Mouse (Mus musculus): ENCODE data around the gene Mgst2. TPM values are rescaled to one million over a fixed set of nuclear protein-coding genes. Genes with fewer than 3 reads are reported as not detected.
A peak's percentile ranks its signal among the peaks of the same experiment; 100 is the strongest.

Gene Mgst2
- polyA plus RNA-seq, 1 experiment from 2014 or later = 0.64 TPM

DNA sequence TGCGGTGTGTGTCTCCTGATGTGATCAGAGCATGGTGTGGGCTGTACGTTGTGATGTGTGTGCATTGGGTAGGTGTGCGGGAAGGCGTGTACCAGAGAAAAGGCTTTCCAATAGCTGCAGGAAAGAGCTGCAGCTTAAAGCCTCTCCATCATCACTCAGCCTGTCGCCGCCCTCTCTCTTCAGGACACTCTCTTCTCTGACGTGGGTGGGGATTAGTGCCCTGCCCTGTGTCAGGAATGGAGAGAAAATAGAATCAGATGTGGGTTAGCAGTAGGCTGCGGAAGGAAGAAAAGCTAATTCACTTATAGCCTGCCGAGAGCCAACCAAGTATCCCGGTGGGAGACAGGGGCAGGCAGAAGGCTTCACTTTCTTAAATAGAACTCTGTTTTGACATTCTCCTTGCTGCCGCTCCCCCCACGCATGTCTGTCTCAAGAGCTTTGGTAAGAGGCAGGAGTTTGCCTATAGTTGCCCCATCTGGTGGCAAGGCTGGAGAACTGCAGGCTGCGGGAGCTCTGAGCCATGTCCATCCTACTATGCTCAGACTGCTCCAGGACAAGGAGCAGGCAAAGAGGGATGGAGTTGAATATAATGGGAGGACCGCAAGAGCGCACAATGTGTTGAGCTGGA is 12.0 kb upstream of the Mgst2 start:
- no peaks in the 10 kb centered on the region for H3K9me3 ChIP-seq (ENCODE audit: control insufficient read depth, low read length)
- H3K4me3 ChIP-seq (ENCODE audit: low read depth, low read length) = no peak overlapping the region
- no peaks in the 10 kb centered on the region for H3K36me3 ChIP-seq (ENCODE audit: control insufficient read depth, insufficient read depth, low read length)
- H3K4me2 ChIP-seq (ENCODE audit: low read depth, severe bottlenecking) = no peak overlapping the region
- H3K27ac ChIP-seq (replicated peaks; ENCODE audit: low read depth, low read length) = no peak overlapping the region
- 42% methylated on average over 15 of the region's 15 CpGs for WGBS
- H3K9ac ChIP-seq (ENCODE audit: low read length) = no peak overlapping the region
- no peak for ATAC-seq (ENCODE audit: insufficient number of reproducible peaks, low FRiP score, low TSS enrichment, low read depth)
- peaks cover 9% of the 10 kb centered on the region; the same call in 1 of the 2 replicates for H3K4me1 ChIP-seq (ENCODE audit: control insufficient read depth, insufficient read depth, low read length)
- H3K27me3 ChIP-seq (ENCODE audit: control insufficient read depth, insufficient read depth, low read length) = no peaks in the 10 kb centered on the region
- peak; percentile 86 for DNase-seq (ENCODE audit: low spot score)

DNA sequence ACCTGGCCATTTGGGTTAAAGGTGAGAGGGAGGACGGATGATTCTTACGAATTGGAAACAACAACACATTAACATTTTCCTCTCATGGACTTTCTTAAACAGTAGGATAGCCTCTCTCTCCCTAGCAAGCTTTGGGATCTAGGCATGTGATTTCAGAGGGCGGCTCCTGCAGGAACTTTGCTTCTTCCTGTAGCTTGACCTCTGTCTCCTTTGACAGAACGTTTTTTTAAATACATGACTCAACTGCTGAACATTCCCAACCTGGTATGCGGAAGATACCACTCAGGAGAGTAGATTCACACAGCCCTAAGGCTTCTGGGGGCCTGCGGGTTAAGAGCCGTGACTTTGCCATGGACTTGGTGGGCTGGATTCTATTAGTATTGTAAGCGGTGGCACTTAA is 10.7 kb upstream of the Mgst2 start:
- no peaks in the 10 kb centered on the region for H3K27me3 ChIP-seq (ENCODE audit: control insufficient read depth, insufficient read depth, low read length)
- no peak overlapping the region for H3K4me2 ChIP-seq (ENCODE audit: low read depth, severe bottlenecking)
- H3K36me3 ChIP-seq (ENCODE audit: control insufficient read depth, insufficient read depth, low read length) = no peaks in the 10 kb centered on the region
- H3K9ac ChIP-seq (ENCODE audit: low read length) = no peak overlapping the region
- DNase-seq (ENCODE audit: low spot score) (no peak), ATAC-seq (ENCODE audit: insufficient number of reproducible peaks, low FRiP score, low TSS enrichment, low read depth) (no peak)
- WGBS = 83% methylated on average over 8 of the region's 8 CpGs
- H3K9me3 ChIP-seq (ENCODE audit: control insufficient read depth, low read length) = no peaks in the 10 kb centered on the region
- H3K4me1 ChIP-seq (ENCODE audit: control insufficient read depth, insufficient read depth, low read length) = peaks cover 10% of the 10 kb centered on the region; the same call in 1 of the 2 replicates
- no peak overlapping the region for H3K4me3 ChIP-seq (ENCODE audit: low read depth, low read length)
- no peak overlapping the region for H3K27ac ChIP-seq (replicated peaks; ENCODE audit: low read depth, low read length)

DNA sequence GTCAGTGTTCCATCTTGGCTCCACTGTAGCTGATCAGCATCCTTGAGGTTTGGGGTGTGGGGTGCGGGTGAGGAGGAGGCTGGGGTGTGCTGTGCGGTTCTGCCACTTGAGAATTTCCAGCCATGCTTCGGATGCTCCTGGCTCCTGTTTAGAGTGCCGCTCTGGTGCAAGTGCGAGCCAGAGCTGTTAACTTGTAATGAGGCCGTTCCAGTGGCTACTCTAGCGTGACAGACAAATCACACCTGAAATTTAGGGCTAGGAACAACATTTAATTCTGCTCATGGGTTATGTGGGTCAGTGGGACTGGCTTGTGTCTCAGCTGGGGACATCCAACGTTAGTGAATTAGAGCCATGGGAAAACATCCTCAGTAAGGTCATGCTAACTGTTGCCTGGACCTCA is 10.2 kb upstream of the Mgst2 start:
- WGBS = 76% methylated on average over 8 of the region's 8 CpGs
- DNase-seq (ENCODE audit: low spot score) (no peak), ATAC-seq (ENCODE audit: insufficient number of reproducible peaks, low FRiP score, low TSS enrichment, low read depth) (no peak)
- Histone ChIP-seq H3K4me2 (ENCODE audit: low read depth, severe bottlenecking) (no peak overlapping the region), H3K4me3 (ENCODE audit: low read depth, low read length) (no peak overlapping the region), H3K4me1 (ENCODE audit: control insufficient read depth, insufficient read depth, low read length) (peaks cover 10% of the 10 kb centered on the region; the same call in 1 of the 2 replicates), H3K9ac (ENCODE audit: low read length) (no peak overlapping the region), H3K27me3 (ENCODE audit: control insufficient read depth, insufficient read depth, low read length) (no peaks in the 10 kb centered on the region), H3K9me3 (ENCODE audit: control insufficient read depth, low read length) (no peaks in the 10 kb centered on the region), H3K27ac (replicated peaks; ENCODE audit: low read depth, low read length) (no peak overlapping the region), H3K36me3 (ENCODE audit: control insufficient read depth, insufficient read depth, low read length) (no peaks in the 10 kb centered on the region)

DNA sequence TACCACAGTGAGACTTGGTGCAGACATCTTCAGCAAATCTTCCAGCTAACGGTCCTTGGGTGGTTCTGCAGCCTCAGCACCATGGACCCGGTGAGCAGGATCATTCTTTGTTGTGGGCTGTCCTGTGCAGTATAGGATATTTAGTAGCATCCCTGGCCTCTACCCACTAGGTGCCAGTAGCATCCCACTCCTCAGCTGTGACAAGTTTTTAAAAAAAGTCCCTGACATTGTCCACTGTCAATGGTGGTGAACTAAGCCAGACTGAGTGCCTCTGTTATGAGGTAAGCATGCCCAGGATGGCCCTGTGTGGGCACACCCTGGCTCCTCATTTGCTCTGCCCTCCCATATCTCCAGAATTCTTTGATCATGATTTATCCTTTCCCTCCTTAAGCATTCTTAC is 9.0 kb upstream of the Mgst2 start:
- Histone ChIP-seq H3K9me3 (ENCODE audit: control insufficient read depth, low read length) (no peaks in the 10 kb centered on the region), H3K36me3 (ENCODE audit: control insufficient read depth, insufficient read depth, low read length) (no peaks in the 10 kb centered on the region), H3K4me1 (ENCODE audit: control insufficient read depth, insufficient read depth, low read length) (peaks cover 10% of the 10 kb centered on the region; the same call in 1 of the 2 replicates), H3K27ac (replicated peaks; ENCODE audit: low read depth, low read length) (no peak overlapping the region), H3K9ac (ENCODE audit: low read length) (no peak overlapping the region), H3K27me3 (ENCODE audit: control insufficient read depth, insufficient read depth, low read length) (no peaks in the 10 kb centered on the region), H3K4me2 (ENCODE audit: low read depth, severe bottlenecking) (no peak overlapping the region), H3K4me3 (ENCODE audit: low read depth, low read length) (no peak overlapping the region)
- ATAC-seq (ENCODE audit: insufficient number of reproducible peaks, low FRiP score, low TSS enrichment, low read depth) (no peak), DNase-seq (ENCODE audit: low spot score) (no peak)
- WGBS = 70% methylated on average over 2 of the region's 2 CpGs

DNA sequence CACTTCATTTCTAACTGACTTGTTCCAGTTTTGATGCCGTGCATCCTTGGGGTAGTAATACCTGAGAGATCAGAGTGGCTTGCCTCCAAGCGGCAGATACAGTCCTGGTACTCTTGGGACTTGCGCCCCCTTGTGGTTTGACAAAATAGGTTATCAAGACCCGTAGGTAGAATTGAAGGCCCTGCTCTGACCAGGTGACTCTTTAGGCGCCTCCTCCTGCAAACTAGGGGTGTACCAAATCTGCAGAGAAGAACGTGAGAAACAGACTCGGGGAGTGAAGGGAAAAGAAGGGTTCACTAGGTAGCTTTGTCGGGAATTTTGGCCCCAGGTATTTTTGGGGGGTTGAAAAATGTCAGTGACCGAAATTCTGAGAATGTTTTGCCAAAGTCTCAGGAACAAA is 7.9 kb upstream of the Mgst2 start:
- H3K36me3 ChIP-seq (ENCODE audit: control insufficient read depth, insufficient read depth, low read length) = no peaks in the 10 kb centered on the region
- H3K9ac ChIP-seq (ENCODE audit: low read length) = peak overlapping the region; percentile 49; the same call in 1 of the 2 replicates
- ATAC-seq (ENCODE audit: insufficient number of reproducible peaks, low FRiP score, low TSS enrichment, low read depth) (peak; percentile 74), DNase-seq (ENCODE audit: low spot score) (peak; percentile 91)
- no peaks in the 10 kb centered on the region for H3K9me3 ChIP-seq (ENCODE audit: control insufficient read depth, low read length)
- H3K27me3 ChIP-seq (ENCODE audit: control insufficient read depth, insufficient read depth, low read length) = no peaks in the 10 kb centered on the region
- H3K4me3 ChIP-seq (ENCODE audit: low read depth, low read length) = peak overlapping the region; percentile 12; the same call in 1 of the 2 replicates
- H3K4me2 ChIP-seq (ENCODE audit: low read depth, severe bottlenecking) = peak overlapping the region; percentile 26
- H3K27ac ChIP-seq (replicated peaks; ENCODE audit: low read depth, low read length) = peak overlapping the region; percentile 72
- WGBS = 3% methylated on average over 9 of the region's 9 CpGs
- H3K4me1 ChIP-seq (ENCODE audit: control insufficient read depth, insufficient read depth, low read length) = peaks cover 10% of the 10 kb centered on the region; the same call in 1 of the 2 replicates

DNA sequence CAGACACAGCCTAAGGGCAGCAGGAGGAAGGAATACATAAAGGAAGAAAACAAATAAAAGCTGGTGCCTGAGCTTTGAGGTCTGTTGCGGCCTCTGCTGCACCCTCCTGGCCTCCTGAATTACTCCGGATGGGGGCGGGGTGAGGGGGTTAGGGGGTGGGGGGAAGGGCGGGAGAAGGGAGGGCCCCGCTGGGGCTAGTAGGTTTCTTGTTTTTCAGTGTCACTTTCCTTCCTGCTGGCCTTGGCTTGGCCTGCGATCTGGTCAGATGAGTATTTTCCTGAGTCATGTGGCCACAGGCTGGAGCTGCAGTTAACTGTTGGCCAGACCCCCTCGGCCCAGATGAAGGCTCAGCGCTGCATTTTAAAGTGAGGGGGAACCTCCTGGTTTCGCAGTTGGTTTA is 7.5 kb upstream of the Mgst2 start:
- Histone ChIP-seq H3K27ac (replicated peaks; ENCODE audit: low read depth, low read length) (peak overlapping the region; percentile 72), H3K9me3 (ENCODE audit: control insufficient read depth, low read length) (no peaks in the 10 kb centered on the region), H3K4me2 (ENCODE audit: low read depth, severe bottlenecking) (peak overlapping the region; percentile 26), H3K36me3 (ENCODE audit: control insufficient read depth, insufficient read depth, low read length) (no peaks in the 10 kb centered on the region), H3K4me1 (ENCODE audit: control insufficient read depth, insufficient read depth, low read length) (peaks cover 10% of the 10 kb centered on the region; the same call in 1 of the 2 replicates), H3K4me3 (ENCODE audit: low read depth, low read length) (peak overlapping the region; percentile 12), H3K9ac (ENCODE audit: low read length) (peak overlapping the region; percentile 49; the same call in 1 of the 2 replicates), H3K27me3 (ENCODE audit: control insufficient read depth, insufficient read depth, low read length) (no peaks in the 10 kb centered on the region)
- ATAC-seq (ENCODE audit: insufficient number of reproducible peaks, low FRiP score, low TSS enrichment, low read depth) (peak; percentile 62; the same call in 1 of the 2 replicates), DNase-seq (ENCODE audit: low spot score) (peak; percentile 75)
- 0% methylated on average over 9 of the region's 9 CpGs for WGBS

DNA sequence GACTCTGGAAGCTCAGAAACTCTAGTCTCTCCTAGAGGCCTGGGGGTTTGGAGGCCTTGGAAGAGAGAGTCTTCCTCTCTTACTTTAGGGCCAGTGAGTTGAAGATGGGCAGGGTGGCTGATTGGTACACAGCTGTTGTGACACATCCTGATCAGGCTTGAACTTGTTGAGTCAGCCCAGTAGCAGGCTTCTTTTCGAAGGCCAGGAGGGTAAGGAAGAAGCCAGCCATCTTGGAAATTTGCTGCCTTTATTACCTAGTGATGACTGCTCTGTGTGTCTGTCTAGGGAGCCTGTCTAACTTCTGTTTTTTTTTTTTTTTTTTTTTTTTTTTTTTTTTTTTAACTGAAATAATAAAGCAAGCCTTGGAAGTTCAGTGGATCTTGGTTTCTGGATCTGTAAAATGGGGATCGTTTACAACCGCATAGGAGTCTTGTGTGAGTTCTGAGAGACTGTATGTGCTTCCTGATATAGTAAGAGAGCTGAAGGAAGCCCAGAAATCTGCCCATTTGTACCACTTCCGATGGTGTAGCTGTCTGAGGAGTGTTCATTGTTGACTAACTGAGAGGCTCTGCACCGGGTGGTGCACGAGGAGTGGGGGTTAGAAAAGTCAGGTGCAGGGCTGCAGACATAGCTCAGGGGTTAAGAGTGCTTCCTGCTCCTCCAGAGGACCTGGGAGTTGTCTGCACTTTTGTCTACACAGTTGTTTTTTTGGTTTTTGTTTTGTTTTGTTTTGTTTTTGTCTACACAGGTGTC is 5.7 kb upstream of the Mgst2 start:
- peaks cover 10% of the 10 kb centered on the region; the same call in 1 of the 2 replicates for H3K4me1 ChIP-seq (ENCODE audit: control insufficient read depth, insufficient read depth, low read length)
- no peaks in the 10 kb centered on the region for H3K36me3 ChIP-seq (ENCODE audit: control insufficient read depth, insufficient read depth, low read length)
- H3K27ac ChIP-seq (replicated peaks; ENCODE audit: low read depth, low read length) = no peak overlapping the region
- 82% methylated on average over 6 of the region's 6 CpGs for WGBS
- H3K9me3 ChIP-seq (ENCODE audit: control insufficient read depth, low read length) = no peaks in the 10 kb centered on the region
- ATAC-seq (ENCODE audit: insufficient number of reproducible peaks, low FRiP score, low TSS enrichment, low read depth) (no peak), DNase-seq (ENCODE audit: low spot score) (no peak)
- no peak overlapping the region for H3K4me2 ChIP-seq (ENCODE audit: low read depth, severe bottlenecking)
- H3K4me3 ChIP-seq (ENCODE audit: low read depth, low read length) = no peak overlapping the region
- no peaks in the 10 kb centered on the region for H3K27me3 ChIP-seq (ENCODE audit: control insufficient read depth, insufficient read depth, low read length)
- H3K9ac ChIP-seq (ENCODE audit: low read length) = no peak overlapping the region

DNA sequence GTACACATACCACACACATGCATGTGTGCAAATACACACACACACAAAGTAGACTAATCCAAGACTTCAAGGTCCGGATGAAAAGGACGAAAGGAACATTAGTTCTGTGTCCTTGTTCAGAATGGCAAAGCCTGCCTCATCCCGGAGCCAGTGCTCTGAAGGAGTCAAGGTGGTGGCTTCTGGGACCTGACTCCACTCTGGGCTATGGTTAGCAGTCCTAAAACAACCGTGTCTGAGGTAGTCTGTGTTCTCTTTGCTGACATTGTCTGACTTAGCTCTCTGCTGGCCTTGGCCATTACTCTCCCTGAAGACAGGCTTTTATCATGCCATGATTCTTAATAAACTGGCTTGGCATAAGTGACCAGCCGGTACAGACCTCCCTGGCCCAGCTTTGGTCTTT is 745 bp upstream of the Mgst2 start:
- no peak overlapping the region for H3K27ac ChIP-seq (replicated peaks; ENCODE audit: low read depth, low read length)
- no peaks in the 10 kb centered on the region for H3K36me3 ChIP-seq (ENCODE audit: control insufficient read depth, insufficient read depth, low read length)
- H3K9ac ChIP-seq (ENCODE audit: low read length) = no peak overlapping the region
- no peak for DNase-seq (ENCODE audit: low spot score)
- no peak for ATAC-seq (ENCODE audit: insufficient number of reproducible peaks, low FRiP score, low TSS enrichment, low read depth)
- no peak overlapping the region for H3K4me3 ChIP-seq (ENCODE audit: low read depth, low read length)
- 86% methylated on average over 5 of the region's 5 CpGs for WGBS
- H3K9me3 ChIP-seq (ENCODE audit: control insufficient read depth, low read length) = no peaks in the 10 kb centered on the region
- H3K4me2 ChIP-seq (ENCODE audit: low read depth, severe bottlenecking) = no peak overlapping the region
- no peaks in the 10 kb centered on the region; the same call in 1 of the 2 replicates for H3K4me1 ChIP-seq (ENCODE audit: control insufficient read depth, insufficient read depth, low read length)
- no peaks in the 10 kb centered on the region for H3K27me3 ChIP-seq (ENCODE audit: control insufficient read depth, insufficient read depth, low read length)
